Mouse (Mus musculus) heart, embryonic 10.5 days (tissue): ENCODE data around the gene Ccdc34. TPM values are rescaled to one million over a fixed set of nuclear protein-coding genes. Genes with fewer than 3 reads are reported as not detected.
A peak's percentile ranks its signal among the peaks of the same experiment; 100 is the strongest.

Experiments used
- DNase-seq: peaks from one replicate; pipeline ENCODE4 v3.0.0-alpha.2; 2017; ENCODE audit warnings: low spot score
- H3K27ac ChIP-seq: fragments of 300-500 bp; sonication (generic); 2 replicates; pipeline ENCODE4 v1.5.1; 2016; ENCODE audit warnings: mild to moderate bottlenecking
- H3K27me3 ChIP-seq: fragments of 300-500 bp; sonication (generic); 2 replicates; pipeline ENCODE4 v1.6.1; 2016; ENCODE audit warnings: mild to moderate bottlenecking; ENCODE audit not compliant: poor library complexity, insufficient read depth, severe bottlenecking
- H3K36me3 ChIP-seq: fragments of 300-500 bp; sonication (generic); 2 replicates; pipeline ENCODE4 v1.6.1; 2016; ENCODE audit warnings: mild to moderate bottlenecking, moderate library complexity
- H3K4me1 ChIP-seq: fragments of 300-500 bp; sonication (generic); 2 replicates; pipeline ENCODE4 v1.6.1; 2016; ENCODE audit warnings: mild to moderate bottlenecking
- H3K4me3 ChIP-seq: fragments of 300-500 bp; sonication (generic); 2 replicates; pipeline ENCODE4 v1.5.1; 2016; ENCODE audit warnings: mild to moderate bottlenecking, moderate library complexity
- H3K9me3 ChIP-seq: fragments of 300-500 bp; sonication (generic); 2 replicates; pipeline ENCODE4 v1.6.1; 2016; ENCODE audit warnings: mild to moderate bottlenecking, moderate library complexity
- WGBS: fragments of 180-500 bp; shearing (Covaris S2); methylation state at CpG from one replicate; pipeline ENCODE4 v1.1.7; 2016; 5-methylcytosine and 5-hydroxymethylcytosine counted together
- polyA plus RNA-seq: library from polyadenylated mRNA; unstranded; fragments of >200 nt; fragmentation: Nextera tagmentation; extraction: Ambion mirVana; gene quantifications from 2 replicates; pipeline ENCODE4 v1.2.1, GENCODE M21; 2016

The Ccdc34 gene
- polyA plus RNA-seq, result 24.1 and 29.8 TPM in 2 replicates

- Histone ChIP-seq H3K9me3 (no peaks in the 10 kb centered on the region), H3K4me1 (peaks cover 26% of the 10 kb centered on the region), H3K4me3 (peak within 1 kb of the TSS; percentile 90), H3K27me3 (no peaks in the 10 kb centered on the region), H3K36me3 (peaks cover 18% of the 10 kb centered on the region), H3K27ac (peak within 1 kb of the TSS; percentile 96)
- DNase-seq, result peak; percentile 96
- under 1% methylated on average over 55 of the region's 55 CpGs for WGBS
These were observed at the start of gene Ccdc34 for GRCm38 (mm10) chr2:110017616-110018505. Ccdc34 (plus strand) TSS chr2:110017817.

DNA sequence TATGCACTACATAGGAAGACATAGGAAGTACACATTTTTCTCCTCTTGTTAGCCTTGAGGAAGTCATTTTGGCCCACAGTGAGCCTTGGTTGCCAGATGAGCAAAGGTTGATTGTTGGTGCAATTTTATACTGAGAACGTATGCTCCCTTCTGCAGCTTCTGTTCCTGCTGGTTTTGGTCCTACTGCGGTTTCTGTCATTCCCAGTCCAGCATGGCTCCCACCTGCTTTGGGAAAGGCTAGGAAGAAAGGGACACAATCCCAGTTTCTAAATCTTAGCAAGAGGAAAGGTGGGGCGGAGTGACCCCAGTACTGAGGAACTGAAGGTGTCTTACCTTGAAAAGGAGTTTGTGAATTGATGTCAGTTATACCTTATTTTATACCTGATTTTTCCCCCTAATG is 48.2 kb upstream of the Ccdc34 start:
- Histone ChIP-seq H3K27me3 (no peaks in the 10 kb centered on the region), H3K4me3 (no peak overlapping the region), H3K9me3 (no peaks in the 10 kb centered on the region), H3K4me1 (peaks cover 22% of the 10 kb centered on the region), H3K36me3 (no peaks in the 10 kb centered on the region), H3K27ac (peak overlapping the region; percentile 47; the same call in 1 of the 2 replicates)
- DNase-seq, result no peak
- WGBS, result 86% methylated on average over 3 of the region's 3 CpGs

GRCm38 (mm10) chr2:109969926-109970532 is 47.6 kb upstream of the Ccdc34 start:
- 42% methylated on average over 10 of the region's 10 CpGs for WGBS
- no peak for DNase-seq
- no peak overlapping the region for H3K4me3 ChIP-seq
- H3K27ac ChIP-seq, result peak overlapping the region; percentile 47; the same call in 1 of the 2 replicates
- no peaks in the 10 kb centered on the region for H3K27me3 ChIP-seq
- no peaks in the 10 kb centered on the region for H3K36me3 ChIP-seq
- H3K9me3 ChIP-seq, result no peaks in the 10 kb centered on the region
- H3K4me1 ChIP-seq, result peaks cover 22% of the 10 kb centered on the region

- Histone ChIP-seq H3K9me3 (no peaks in the 10 kb centered on the region), H3K27ac (no peak overlapping the region), H3K4me1 (peaks cover 22% of the 10 kb centered on the region), H3K4me3 (no peak overlapping the region), H3K27me3 (no peaks in the 10 kb centered on the region), H3K36me3 (no peaks in the 10 kb centered on the region)
- DNase-seq, result peak; percentile 80
- WGBS, result 46% methylated on average over 8 of the region's 8 CpGs
These were observed 46.7 kb upstream of the Ccdc34 start for GRCm38 (mm10) chr2:109970744-109971410.

GRCm38 (mm10) chr2:109972310-109972709 is 45.3 kb upstream of the Ccdc34 start:
- no peak for DNase-seq
- WGBS, result 89% methylated on average over 2 of the region's 2 CpGs
- no peaks in the 10 kb centered on the region for H3K9me3 ChIP-seq
- peaks cover 22% of the 10 kb centered on the region for H3K4me1 ChIP-seq
- H3K36me3 ChIP-seq, result no peaks in the 10 kb centered on the region
- H3K4me3 ChIP-seq, result no peak overlapping the region
- H3K27ac ChIP-seq, result no peak overlapping the region
- H3K27me3 ChIP-seq, result no peaks in the 10 kb centered on the region

- DNase-seq, result no peak
- 90% methylated on average over 7 of the region's 7 CpGs for WGBS
- no peak overlapping the region for H3K27ac ChIP-seq
- no peak overlapping the region for H3K4me3 ChIP-seq
- no peaks in the 10 kb centered on the region for H3K9me3 ChIP-seq
- H3K27me3 ChIP-seq, result no peaks in the 10 kb centered on the region
- H3K4me1 ChIP-seq, result peaks cover 22% of the 10 kb centered on the region
- no peaks in the 10 kb centered on the region for H3K36me3 ChIP-seq
These were observed 44.7 kb upstream of the Ccdc34 start for GRCm38 (mm10) chr2:109972922-109973321.

GRCm38 (mm10) chr2:109974807-109975206 is 42.8 kb upstream of the Ccdc34 start:
- H3K4me3 ChIP-seq, result no peak overlapping the region
- H3K4me1 ChIP-seq, result peaks cover 21% of the 10 kb centered on the region
- H3K27me3 ChIP-seq, result no peaks in the 10 kb centered on the region
- WGBS, result 86% methylated on average over 7 of the region's 7 CpGs
- no peak for DNase-seq
- no peaks in the 10 kb centered on the region for H3K9me3 ChIP-seq
- no peaks in the 10 kb centered on the region for H3K36me3 ChIP-seq
- no peak overlapping the region for H3K27ac ChIP-seq

DNA sequence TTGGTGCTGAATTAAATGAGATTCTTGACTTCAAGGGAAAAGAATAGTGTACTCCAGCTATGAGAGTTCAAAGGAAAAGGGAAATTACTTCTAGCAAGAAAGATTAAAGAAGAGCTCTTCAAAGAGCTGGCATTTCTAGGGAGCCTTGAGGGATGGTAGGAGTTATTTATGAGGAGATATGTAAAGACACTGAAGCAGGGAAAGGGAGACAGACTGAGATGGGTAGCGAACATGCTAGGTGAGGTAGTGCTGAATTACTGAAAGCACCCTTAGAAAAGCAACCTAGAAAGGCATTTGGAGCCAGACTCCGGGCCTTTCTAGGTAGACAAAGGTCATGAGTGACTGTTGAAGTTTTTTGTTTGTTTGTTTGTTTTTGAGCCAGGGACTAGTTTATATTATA is 41.4 kb upstream of the Ccdc34 start:
- DNase-seq, result no peak
- H3K9me3 ChIP-seq, result no peaks in the 10 kb centered on the region
- H3K4me1 ChIP-seq, result peaks cover 14% of the 10 kb centered on the region
- H3K36me3 ChIP-seq, result no peaks in the 10 kb centered on the region
- no peaks in the 10 kb centered on the region for H3K27me3 ChIP-seq
- no peak overlapping the region for H3K4me3 ChIP-seq
- WGBS, result 88% methylated on average over 2 of the region's 2 CpGs
- H3K27ac ChIP-seq, result no peak overlapping the region

GRCm38 (mm10) chr2:109977322-109977721 is 40.3 kb upstream of the Ccdc34 start:
- Histone ChIP-seq H3K27ac (no peak overlapping the region), H3K4me3 (no peak overlapping the region), H3K27me3 (no peaks in the 10 kb centered on the region), H3K36me3 (no peaks in the 10 kb centered on the region), H3K4me1 (peaks cover 22% of the 10 kb centered on the region), H3K9me3 (no peaks in the 10 kb centered on the region)
- WGBS, result 83% methylated on average over 6 of the region's 6 CpGs
- DNase-seq, result no peak

DNA sequence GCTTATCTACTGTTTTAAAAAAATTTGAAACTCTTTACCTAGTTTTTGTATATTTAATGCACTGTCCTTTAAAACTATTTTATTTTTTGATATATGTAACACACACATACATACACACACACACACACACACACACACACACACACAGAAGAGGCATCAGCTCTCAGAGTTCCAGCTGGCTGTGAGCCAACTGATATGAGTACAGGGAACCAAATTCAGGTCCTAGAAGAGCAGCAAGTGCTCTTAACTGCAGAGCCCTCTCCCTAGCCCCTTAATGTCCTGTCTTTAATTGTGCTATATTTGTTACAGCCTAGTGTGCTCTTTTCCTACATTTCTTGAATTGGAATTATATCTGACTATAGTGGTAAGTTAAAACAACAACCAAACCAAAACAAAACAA is 38.4 kb upstream of the Ccdc34 start:
- H3K4me3 ChIP-seq, result no peak overlapping the region
- peak; percentile 80 for DNase-seq
- no peaks in the 10 kb centered on the region for H3K36me3 ChIP-seq
- no peak overlapping the region for H3K27ac ChIP-seq
- peaks cover 22% of the 10 kb centered on the region for H3K4me1 ChIP-seq
- H3K27me3 ChIP-seq, result no peaks in the 10 kb centered on the region
- H3K9me3 ChIP-seq, result no peaks in the 10 kb centered on the region

DNA sequence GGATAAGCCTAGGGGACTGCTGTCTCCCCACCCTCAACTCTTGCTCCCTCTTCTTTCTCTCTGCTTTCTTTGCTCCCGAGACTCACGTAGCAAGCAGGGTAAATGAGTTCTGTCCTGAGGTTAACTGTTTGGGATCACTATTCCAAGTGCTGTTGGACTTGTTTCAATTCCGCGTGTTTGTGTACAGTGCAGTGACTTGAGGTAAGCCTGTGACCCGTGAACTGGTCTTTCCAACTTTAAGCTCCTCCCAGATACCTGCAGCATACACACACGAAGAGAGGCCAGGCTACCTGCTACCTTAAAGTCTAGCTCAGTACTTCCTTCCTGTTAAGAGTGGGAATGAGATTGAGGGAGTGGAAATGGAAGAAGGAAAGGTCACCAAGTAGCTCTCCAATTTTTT is 34.2 kb upstream of the Ccdc34 start:
- no peak overlapping the region for H3K4me3 ChIP-seq
- H3K36me3 ChIP-seq, result no peaks in the 10 kb centered on the region
- DNase-seq, result no peak
- no peak overlapping the region for H3K27ac ChIP-seq
- WGBS, result 93% methylated on average over 6 of the region's 6 CpGs
- no peaks in the 10 kb centered on the region for H3K27me3 ChIP-seq
- no peaks in the 10 kb centered on the region for H3K9me3 ChIP-seq
- peaks cover 64% of the 10 kb centered on the region for H3K4me1 ChIP-seq

GRCm38 (mm10) chr2:109984930-109985329 is 32.7 kb upstream of the Ccdc34 start:
- Histone ChIP-seq H3K27me3 (no peaks in the 10 kb centered on the region), H3K27ac (peak overlapping the region; percentile 69), H3K4me3 (no peak overlapping the region), H3K36me3 (no peaks in the 10 kb centered on the region), H3K9me3 (no peaks in the 10 kb centered on the region), H3K4me1 (peaks cover 70% of the 10 kb centered on the region)
- WGBS, result 23% methylated on average over 1 of the region's 1 CpGs
- DNase-seq, result no peak

DNA sequence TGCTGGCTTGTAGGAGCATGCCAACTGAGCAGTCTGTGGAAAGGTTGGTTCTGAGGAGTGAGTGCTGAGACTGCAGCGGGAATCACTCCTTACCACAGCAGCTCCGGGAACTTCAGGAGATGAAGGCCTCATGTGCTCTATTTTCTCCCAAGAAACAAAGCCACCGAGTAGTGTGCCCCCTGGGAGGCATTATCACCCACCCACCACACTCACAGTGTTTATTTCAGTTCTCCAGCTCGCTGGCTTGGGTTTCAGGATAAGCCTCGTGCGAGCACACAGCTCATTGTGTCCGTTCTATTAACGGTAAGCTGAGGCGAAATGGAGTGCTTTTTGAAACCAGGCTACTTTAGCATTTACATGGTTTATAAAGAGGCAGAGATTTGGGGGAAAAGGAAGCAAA is 32.1 kb upstream of the Ccdc34 start:
- no peaks in the 10 kb centered on the region for H3K9me3 ChIP-seq
- peaks cover 71% of the 10 kb centered on the region for H3K4me1 ChIP-seq
- WGBS, result 39% methylated on average over 9 of the region's 9 CpGs
- H3K27me3 ChIP-seq, result no peaks in the 10 kb centered on the region
- H3K36me3 ChIP-seq, result no peaks in the 10 kb centered on the region
- peak overlapping the region; percentile 69 for H3K27ac ChIP-seq
- H3K4me3 ChIP-seq, result no peak overlapping the region
- DNase-seq, result no peak
